Mouse (Mus musculus) cerebellum, postnatal 25 days (tissue): ENCODE results near the gene Gm20219.

Experiments used
- DNase-seq, 2 experiments: peaks; one replicate each; pipeline ENCODE4 v3.0.0; 2021; ENCODE audit warnings: mixed read lengths in 2 of 2

Gene Gm20219

GRCm38 (mm10) chr17:56554122-56554551 is at the start of gene Gm20219:
Gm20219 (minus strand) TSS chr17:56554387.
- no peak for DNase-seq

- DNase-seq = no peak
Measured at GRCm38 (mm10) chr17:56604070-56604380, 49.8 kb upstream of the Gm20219 start.

GRCm38 (mm10) chr17:56603186-56604069 is 49.2 kb upstream of the Gm20219 start:
- DNase-seq = peak; percentile 76

GRCm38 (mm10) chr17:56593527-56594271 is 39.5 kb upstream of the Gm20219 start:
- DNase-seq = peak; percentile 52 to 67

GRCm38 (mm10) chr17:56592553-56592952 is 38.4 kb upstream of the Gm20219 start:
- no peak for DNase-seq

GRCm38 (mm10) chr17:56588921-56589320 is 34.7 kb upstream of the Gm20219 start:
- DNase-seq = no peak

GRCm38 (mm10) chr17:56587773-56588172 is 33.6 kb upstream of the Gm20219 start:
- DNase-seq = no peak

- no peak for DNase-seq
Measured at GRCm38 (mm10) chr17:56585171-56585821, 31.1 kb upstream of the Gm20219 start.

GRCm38 (mm10) chr17:56584257-56585130 is 30.3 kb upstream of the Gm20219 start, which contains the start of the genes Safb2 and Safb:
Safb2 (minus strand) TSS chr17:56584585.
Safb (plus strand) TSS chr17:56584825.
- peak; percentile 100 for DNase-seq

GRCm38 (mm10) chr17:56583611-56584256 is 29.5 kb upstream of the Gm20219 start:
- DNase-seq = no peak

- no peak for DNase-seq
Measured at GRCm38 (mm10) chr17:56583071-56583470, 28.9 kb upstream of the Gm20219 start.

- DNase-seq = no peak
Measured at GRCm38 (mm10) chr17:56572939-56573338, 18.8 kb upstream of the Gm20219 start.

GRCm38 (mm10) chr17:56572154-56572553 is 18.0 kb upstream of the Gm20219 start:
- peak in 1 of 2 experiments; percentile 62 for DNase-seq

- DNase-seq = no peak
Measured at GRCm38 (mm10) chr17:56570287-56570686, 16.1 kb upstream of the Gm20219 start.

- no peak for DNase-seq
Measured at GRCm38 (mm10) chr17:56567370-56567769, 13.2 kb upstream of the Gm20219 start.

GRCm38 (mm10) chr17:56566918-56567317 is 12.7 kb upstream of the Gm20219 start:
- DNase-seq = no peak

- DNase-seq = peak in 1 of 2 experiments; percentile 43
Measured at GRCm38 (mm10) chr17:56566293-56566692, 12.1 kb upstream of the Gm20219 start.

GRCm38 (mm10) chr17:56561866-56562265 is 7.7 kb upstream of the Gm20219 start:
- DNase-seq = no peak

GRCm38 (mm10) chr17:56560131-56560530 is 5.9 kb upstream of the Gm20219 start:
- no peak for DNase-seq

- no peak for DNase-seq
Measured at GRCm38 (mm10) chr17:56559386-56559785, 5.2 kb upstream of the Gm20219 start.

- peak; percentile 76 to 82 for DNase-seq
Measured at GRCm38 (mm10) chr17:56558448-56558847, 4.3 kb upstream of the Gm20219 start.
